Mouse (Mus musculus): ENCODE results near the gene Nqo1. TPM values are rescaled to one million over a fixed set of nuclear protein-coding genes. Genes with fewer than 3 reads are reported as not detected.

Nqo1 gene
- total RNA-seq, 1 experiment from 2014 or later, result 5.2 TPM

DNA sequence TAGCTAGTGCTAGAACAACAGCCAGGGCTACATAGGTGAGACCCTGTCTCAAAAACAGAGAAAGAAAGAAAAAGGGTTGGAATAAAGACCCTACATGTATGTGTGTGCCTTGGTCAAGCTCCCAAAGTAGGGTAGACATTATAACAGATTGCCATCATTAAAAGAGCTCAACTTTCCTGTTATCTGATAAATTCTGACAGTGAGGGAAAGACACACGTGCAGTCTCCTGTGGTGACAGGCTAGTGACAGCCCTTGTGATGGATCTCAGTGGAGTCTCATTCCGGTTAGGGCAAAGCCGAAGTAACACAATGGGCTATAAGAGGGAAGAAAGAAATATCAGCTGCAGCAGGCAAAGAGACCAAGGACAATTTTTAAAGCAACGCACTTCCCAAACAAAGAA is 1.1 kb upstream of the Nqo1 start:
- DNase-seq, result no peak

DNA sequence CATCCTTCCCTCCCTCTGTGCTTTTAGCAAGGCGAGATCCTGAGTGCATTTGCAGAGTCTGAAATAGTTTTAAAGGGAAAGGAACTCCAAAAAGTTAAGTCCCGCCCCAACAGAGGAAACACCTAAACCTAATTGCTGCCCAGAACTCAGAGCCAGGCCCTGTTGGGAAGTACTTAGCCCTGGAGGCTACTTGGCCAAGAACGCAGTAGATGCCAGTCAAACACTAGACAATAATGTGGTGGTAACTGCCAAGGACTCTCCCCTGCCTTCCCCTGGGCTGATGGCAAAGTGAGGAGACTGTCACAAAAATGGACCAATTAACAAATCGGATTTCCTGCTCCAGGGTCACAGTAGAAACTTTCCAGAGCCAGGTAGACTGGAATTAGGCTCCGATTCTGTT is 1.1 kb downstream of the Nqo1 start:
- DNase-seq, result no peak

DNA sequence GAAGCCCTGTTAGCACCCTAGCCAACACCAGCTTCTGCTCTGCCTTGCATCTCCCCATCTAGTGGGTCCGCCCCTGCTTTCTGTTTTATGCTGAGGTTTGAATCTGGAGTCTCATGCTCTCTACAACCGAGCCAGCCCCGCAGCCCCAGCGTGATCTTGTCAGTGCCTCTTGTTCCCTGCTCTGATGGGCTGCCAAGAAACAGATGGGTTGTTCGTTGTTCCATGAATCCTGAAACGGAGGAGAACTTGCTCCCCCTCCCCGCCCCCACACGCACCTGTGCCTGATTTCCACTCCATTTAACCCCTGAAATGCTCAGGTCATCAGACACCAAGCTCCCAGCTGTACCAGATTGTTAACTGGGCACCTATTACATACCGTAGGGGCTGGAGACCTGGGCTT is 3.5 kb downstream of the Nqo1 start:
- no peak for DNase-seq

DNA sequence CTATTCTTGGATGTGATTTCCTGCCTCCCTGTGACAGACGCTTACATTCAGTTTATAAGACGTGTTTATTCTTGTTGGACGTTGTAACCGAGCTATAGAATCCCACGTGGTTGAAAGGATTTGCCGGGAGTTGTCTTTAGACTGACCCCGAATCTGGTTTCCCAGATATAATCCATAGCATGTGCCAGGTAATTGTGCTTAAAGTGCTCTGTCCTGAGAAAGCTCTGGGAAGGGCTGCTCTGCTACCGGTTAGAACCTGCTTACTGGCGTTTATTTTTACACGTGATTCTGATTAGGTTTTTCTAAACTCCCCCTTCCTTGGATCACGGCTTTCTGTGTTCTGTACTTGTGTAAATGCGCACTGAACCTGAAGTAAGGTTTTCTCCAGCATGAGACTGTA is 5.3 kb downstream of the Nqo1 start:
- DNase-seq, result no peak

DNA sequence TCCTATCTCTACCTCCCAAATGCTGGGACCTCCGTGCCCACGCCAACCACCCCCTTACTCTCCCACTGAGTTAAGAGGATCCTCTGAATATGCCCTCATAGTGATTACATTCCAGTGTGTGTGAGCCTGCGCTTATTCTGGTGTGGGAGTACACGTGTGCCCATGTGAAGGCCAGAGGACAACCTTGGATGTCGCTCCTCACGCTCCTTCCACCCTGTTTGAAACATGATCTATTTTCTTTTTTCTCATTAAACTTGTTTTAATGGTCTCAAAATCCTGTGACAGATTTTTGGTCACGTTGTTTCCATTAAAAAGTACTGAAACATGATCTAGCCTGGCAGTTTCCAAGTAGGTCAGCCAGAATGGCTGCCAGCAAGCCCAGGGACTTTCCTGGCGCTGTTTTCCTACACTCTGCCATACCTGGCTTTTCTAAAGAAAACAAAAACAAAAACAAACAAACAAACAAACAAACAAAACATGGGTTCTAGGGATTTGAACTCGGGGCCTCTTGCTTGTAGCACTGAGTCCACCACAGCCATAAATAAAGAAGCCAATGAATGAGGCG is 6.8 kb downstream of the Nqo1 start:
- peak; percentile 65 for DNase-seq

DNA sequence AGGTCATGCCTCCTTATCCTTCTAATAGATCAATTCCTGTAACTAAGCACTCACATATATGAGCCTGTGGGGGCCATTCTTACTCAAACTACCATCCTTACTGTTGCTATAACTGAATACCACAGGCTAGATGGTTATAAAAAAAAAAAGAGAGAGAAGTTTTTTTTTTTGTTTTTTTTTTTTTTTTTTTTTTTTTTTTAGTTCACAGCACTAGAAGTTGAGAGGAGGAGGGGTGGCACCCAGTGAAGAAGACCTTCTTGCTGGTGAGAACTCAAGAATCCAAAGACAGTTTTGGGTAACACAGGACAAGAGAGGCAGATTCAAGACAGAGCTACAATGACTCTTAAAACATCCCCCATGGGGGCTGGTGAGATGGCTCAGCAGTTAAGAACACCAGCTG is 7.6 kb downstream of the Nqo1 start:
- DNase-seq, result no peak

DNA sequence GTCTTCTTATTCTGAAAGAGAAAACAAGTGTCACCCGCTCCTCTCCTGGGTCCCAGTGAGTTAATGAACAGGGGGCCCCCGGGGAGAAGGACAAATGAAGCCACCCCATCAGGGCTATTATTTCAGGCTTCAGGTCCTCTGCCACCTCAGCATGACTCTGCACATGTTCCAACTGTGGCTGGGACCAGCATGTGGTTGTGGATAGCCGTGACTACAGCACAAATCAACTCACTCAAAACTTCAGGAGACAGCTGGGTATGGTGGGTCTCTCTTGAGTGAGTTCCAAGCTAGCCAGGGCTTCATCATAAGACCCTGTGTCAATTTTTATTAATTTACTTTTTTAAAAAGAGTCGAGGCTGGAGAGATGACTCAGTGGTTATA is 11.9 kb downstream of the Nqo1 start:
- peak; percentile 23 for DNase-seq

DNA sequence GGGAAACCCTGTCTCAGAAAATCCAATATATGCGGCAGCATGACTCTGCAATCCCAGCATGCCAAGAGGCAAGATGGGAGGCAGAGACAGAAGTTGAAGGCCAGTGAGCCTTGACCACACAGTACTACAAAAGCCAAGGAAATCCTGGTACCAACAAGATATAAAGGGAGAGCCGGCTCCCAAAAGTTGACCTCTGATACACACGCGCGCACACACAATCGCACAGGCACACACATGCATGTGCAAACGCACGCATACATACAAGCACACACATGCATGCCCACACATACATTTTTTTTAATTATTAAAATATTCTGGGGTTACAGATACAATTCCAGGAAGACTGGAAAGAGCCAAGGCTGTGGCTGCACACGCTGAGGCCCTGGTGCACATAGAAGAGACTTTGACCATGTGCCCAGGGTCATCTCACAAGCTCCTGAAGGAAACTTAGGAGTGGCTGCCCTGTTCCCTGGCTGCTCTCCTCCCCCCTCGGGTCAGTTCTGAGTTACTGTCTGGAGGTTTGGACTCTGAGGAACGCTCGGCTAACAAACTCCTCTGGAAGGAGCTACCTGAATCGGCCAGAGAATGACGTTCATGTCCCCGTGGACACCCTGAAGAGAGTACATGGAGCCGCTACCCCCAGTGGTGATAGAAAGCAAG is 12.4 kb downstream of the Nqo1 start:
- DNase-seq, result peak; percentile 31

DNA sequence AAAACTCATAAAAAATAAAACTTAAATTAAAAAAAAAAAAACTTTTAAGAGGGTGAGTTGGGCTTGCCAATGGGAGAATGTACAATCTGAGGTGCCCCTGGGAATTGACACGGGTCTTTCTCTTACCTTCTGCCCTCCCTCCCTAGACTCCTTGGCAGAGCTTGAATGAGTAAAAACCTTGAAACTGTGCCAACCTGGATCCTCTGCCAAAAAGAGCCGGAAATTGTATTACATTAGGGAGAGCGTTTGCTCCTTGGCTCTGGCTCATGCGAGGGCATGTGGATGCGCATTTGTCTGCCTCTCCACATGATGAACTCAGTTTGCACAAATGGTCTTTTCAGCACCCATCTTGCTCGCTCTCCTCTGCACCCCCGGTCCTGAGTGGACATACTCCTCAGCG is 13.4 kb downstream of the Nqo1 start:
- DNase-seq, result peak; percentile 93

DNA sequence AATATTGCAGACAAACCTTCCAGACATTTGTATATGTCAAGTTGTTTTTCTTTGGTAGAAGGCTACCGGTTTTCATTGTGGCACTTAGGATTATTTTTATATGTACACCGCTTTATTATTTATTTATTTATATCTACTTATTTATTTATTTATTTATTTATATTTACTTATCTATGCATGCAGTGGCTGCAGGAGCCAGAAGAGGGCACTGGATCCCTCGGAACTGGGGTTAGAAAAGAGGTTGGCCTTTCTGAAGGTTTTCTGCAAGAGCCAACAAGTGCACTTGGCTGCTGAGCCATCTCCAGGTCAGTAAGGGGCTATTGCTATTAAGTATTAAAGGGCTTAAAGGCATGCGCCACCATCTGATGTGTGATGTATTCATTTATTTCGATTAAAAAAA is 15.1 kb downstream of the Nqo1 start:
- DNase-seq, result peak; percentile 77

DNA sequence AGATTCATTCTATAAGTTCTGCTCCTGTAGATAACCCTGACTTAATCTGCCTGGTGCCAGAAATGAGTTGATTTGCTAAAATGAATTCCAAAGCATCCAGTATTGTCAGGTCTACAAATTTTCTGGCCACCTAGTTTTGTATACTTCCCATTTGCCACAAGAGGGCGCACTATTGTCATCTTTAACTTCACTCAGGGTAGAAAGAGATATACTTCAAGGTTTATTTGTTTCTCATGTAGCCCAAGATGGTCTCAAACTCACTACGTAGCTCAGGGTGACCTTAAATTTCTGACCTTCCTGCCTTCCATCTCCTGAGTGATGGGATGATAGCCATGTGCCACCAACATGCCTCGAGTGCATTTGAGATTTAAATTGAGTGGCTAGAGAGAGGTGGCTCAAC is 16.4 kb downstream of the Nqo1 start:
- peak; percentile 41 for DNase-seq

DNA sequence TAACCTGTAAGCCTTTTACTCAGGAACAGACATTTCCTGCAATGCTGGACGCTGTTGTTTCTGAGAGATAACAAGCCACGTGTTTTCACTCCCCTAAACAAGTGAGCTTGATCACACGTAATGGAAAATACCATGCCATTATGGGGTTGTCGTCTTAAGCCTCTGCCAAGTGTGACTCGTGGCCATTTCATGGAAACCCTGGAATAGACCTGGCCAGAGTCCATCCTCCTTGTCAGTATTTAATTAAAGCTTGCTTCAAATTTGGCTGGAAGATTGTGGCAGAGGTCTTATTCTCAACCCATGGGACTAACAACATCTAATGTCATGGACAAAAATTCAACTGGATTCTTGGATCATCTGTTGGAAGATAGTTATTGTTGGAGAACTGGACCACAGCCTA is 16.8 kb downstream of the Nqo1 start:
- DNase-seq, result no peak

DNA sequence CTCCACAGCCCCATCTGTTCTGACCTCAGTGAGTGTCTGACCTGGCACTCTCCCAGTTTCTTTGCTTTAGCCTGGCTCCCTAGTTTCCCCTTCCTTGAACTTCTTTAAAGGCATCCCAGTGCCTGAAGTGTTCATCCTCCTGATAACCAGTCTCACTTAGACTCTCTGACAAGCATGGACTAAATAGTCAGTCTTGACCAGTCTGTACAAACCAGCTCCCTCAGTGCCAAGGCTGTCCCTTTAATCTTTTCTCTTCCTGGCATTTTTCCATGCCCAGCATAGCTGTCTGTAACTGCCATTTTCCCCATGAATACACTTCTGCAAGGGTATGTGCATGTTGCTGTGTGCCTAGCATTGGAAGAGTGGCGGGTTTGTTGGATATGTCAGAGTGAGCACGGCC is 17.9 kb downstream of the Nqo1 start:
- peak; percentile 24 for DNase-seq

DNA sequence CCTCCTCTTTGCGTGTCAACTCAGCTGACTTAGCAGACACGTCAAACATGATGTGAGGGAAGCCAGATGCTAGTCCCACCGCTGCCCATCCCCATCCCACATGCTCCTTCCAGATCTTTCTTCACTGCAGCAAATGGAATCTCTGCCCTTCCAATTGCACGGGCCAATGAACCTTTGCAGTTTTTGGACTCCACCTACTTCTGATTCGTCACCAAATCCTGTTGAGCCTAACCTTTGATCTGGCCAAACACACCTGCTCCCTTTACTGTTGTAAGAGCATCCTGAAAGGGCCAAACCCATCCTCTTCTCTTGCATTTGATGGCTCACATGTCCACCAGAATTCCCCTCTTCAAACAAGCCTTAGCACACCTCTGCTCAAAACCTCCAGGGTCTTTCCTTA is 18.4 kb downstream of the Nqo1 start:
- no peak for DNase-seq

DNA sequence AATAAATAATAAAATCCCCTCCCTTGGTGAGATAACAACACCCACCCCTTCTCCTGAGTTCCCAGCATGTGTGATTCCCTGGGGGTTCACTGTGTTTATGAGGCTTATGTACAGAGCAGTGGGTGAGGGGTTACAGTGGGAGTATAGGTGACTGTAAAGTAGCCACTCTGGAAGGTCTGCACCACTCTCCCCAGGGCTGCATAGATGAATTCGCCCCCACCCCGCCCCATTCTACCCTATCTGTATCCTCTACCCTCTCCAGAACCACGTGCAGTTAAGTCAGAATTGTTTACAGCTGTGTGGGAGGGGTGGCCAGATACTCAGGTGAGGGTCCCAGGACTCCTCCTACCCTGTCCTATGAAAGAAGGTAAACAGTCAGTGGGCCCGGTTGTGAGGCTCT is 20.1 kb downstream of the Nqo1 start:
- DNase-seq, result no peak

DNA sequence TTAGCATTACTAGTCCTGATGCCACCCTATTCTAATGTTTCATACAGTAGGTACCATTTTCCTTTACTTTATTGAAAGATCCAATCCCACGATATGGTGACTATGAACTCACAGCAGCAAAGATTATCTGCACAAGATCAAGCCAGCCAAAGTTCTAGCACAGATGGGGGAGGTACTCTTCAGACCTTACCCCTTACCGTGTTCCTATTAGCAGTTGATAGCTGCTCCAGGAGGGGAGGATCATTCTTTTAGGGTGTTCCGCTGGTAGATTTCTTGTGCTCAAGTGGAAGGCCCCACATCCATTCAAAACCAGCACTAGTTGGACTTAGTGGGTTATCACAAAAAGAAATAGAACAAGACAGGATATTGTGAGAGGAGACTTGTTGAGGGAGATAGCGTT is 21.3 kb downstream of the Nqo1 start:
- no peak for DNase-seq

DNA sequence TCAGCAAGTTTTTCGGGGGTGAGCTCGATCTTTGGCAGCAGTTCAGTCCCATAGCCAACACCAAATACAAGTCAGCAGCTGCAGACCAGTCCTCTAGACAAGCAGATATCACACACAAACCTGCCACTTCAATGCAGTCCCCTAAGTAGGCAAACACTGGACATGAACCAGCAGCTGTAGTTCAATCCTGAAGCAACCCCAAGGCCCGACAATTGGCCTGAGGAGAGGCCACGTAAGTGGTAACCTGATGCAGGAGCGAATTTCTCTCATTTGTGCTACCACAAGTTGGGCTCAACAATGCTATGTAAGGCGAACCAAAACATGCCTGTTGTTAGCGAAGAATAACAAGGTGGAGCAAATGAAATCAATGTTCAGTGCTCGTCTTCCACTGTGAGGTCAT is 22.3 kb downstream of the Nqo1 start:
- no peak for DNase-seq

DNA sequence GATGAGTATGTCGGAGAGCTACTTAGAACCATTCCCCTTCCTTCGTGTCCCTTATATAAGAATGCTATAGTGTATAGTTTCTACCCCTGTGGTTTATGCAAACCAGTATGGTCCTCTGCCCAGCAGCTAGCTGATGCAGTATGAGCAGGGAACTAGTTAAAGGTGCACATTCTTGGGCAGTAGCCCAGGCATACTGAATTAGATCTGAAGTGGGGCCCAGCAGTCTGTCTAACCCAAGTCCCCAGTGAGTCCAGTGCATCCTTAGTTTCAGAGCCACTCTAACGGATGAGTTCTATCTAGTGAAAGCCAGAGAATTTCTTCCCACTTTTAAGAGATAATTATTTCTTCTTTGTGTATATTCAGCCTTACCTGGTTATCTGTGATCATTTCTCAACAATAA is 25.7 kb downstream of the Nqo1 start:
- no peak for DNase-seq

DNA sequence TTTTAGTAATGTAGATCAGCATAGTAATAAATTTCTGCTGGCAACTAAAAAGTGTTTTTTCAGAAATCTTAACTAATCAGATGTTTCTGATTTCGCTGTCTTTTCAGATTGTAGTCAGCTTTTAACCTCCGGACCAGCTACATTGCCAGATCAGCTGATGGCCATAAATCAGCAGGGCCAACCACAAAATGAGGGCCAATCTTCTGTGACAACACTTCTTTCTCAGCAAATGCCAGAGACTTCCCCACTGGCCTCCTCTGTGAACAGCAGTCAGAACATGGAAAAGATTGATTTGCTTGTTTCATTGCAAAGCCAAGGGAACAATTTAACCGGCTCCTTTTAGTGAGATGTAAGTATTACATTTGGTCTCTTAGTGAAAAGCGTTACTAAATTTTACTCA is 32.7 kb downstream of the Nqo1 start:
- DNase-seq, result peak; percentile 59

Other genes with a start within 250 kb of the Nqo1 start
- gene Nfat5, start 109.7 kb downstream of the Nqo1 start, total RNA-seq (2021), result 108 and 110 TPM in 2 replicates
- gene Nob1, start 21.8 kb upstream of the Nqo1 start, total RNA-seq (2021), result 31.0 and 35.6 TPM in 2 replicates
- 27.7 and 38.3 TPM in 2 replicates for gene Wwp2, start 33.2 kb upstream of the Nqo1 start, total RNA-seq (2021)
- gene Psmd7, start 185.3 kb upstream of the Nqo1 start, total RNA-seq (2021), result 98.0 and 98.6 TPM in 2 replicates